Mouse (Mus musculus): ENCODE data around the gene Btbd9.

Btbd9 gene

GRCm38 (mm10) chr17:30183561-30183960 is 392.7 kb downstream of the Btbd9 start:
- DNase-seq (ENCODE audit: low read depth, low spot score) = no peak

GRCm38 (mm10) chr17:30182063-30182462 is 394.2 kb downstream of the Btbd9 start:
- DNase-seq (ENCODE audit: low read depth, low spot score) = no peak

- DNase-seq (ENCODE audit: low read depth, low spot score) = no peak
These were observed 394.7 kb downstream of the Btbd9 start for GRCm38 (mm10) chr17:30181554-30181953.

- no peak for DNase-seq (ENCODE audit: low read depth, low spot score)
These were observed 396.1 kb downstream of the Btbd9 start for GRCm38 (mm10) chr17:30180197-30180596.

GRCm38 (mm10) chr17:30178402-30178801 is 397.9 kb downstream of the Btbd9 start:
- DNase-seq (ENCODE audit: low read depth, low spot score) = no peak

GRCm38 (mm10) chr17:30177435-30177834 is 398.9 kb downstream of the Btbd9 start:
- DNase-seq (ENCODE audit: low read depth, low spot score) = no peak
